In the genomic region with DNA sequence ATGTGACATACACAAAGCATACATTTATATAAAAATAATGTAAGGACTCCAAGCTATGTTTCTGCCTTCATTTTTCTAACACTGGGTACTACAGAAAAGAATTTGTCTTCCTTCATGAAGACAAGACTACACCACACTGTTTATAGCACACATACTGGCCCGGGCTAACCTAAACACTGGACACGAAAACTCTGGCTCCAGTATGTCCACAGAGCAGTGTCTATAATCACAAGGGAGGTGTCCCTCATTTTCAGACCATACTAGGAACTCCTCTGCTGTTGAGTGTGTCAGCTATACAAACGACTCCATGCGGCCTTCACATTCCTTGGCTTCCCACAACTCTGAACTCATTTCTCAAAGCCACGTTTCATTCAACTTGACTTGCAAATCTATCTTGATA, we compare ENCODE assay signal across 19 mouse cellular contexts. TPM values are rescaled to one million over a fixed set of nuclear protein-coding genes. Genes with fewer than 3 reads are reported as not detected.
A peak's percentile ranks its signal among the peaks of the same experiment; 100 is the strongest.
DNase-seq lines count a peak whose midpoint lies in the region; ATAC-seq and TF ChIP-seq lines count a peak whose summit lies in the region.
"Had no signal": no experiment of that assay in that cellular context is flagged by ENCODE, and none has a peak within 500 bp of the region (broad histone marks: within the 10 kb centered on the region; RNA-seq: fewer than 3 reads in every experiment).

No protein-coding gene starts in this region.

- 41% methylated on average over 5 of the region's 5 CpGs for WGBS in stomach, embryonic 16.5 days
- 84% methylated on average over 5 of the region's 5 CpGs for WGBS in heart, embryonic 10.5 days

- H3K9me3 ChIP-seq in stomach, embryonic 16.5 days (replicated peaks; ENCODE audit: control insufficient read depth, low read length) = no peaks in the 10 kb centered on the region
- H3K9me3 ChIP-seq in heart, embryonic 10.5 days = no peaks in the 10 kb centered on the region
- H3K9me3 ChIP-seq: embryonic facial prominence, embryonic 13.5 days; forebrain, embryonic 13.5 days; forebrain, embryonic 15.5 days had no signal

- no peak for TF ChIP-seq POLR2A in testis, adult 2 months (IDR thresholded peaks at IDR 0.05; ENCODE audit: control insufficient read depth, low read depth, low read length)

- no peak for DNase-seq in testis, postnatal 10 days (ENCODE audit: low spot score)
- no peak for DNase-seq in lung, postnatal 25 days (ENCODE audit: low spot score)
- DNase-seq in heart, embryonic 10.5 days (ENCODE audit: low spot score) = no peak
- DNase-seq: adrenal gland, adult 8-10 months; adrenal gland, postnatal 14 days; adrenal gland, postnatal 36 days; cerebellum, adult 11-12 months; cerebellum, adult 2 months; cerebellum, adult 9-10 months; cerebellum, postnatal 10 days; cerebellum, postnatal 25 days; forebrain, postnatal 0 days had no signal

- H3K4me1 ChIP-seq in testis, adult 2 months (ENCODE audit: control insufficient read depth, insufficient read depth, low read length) = no peaks in the 10 kb centered on the region; the same call in 1 of the 2 replicates
- peaks cover 17% of the 10 kb centered on the region for H3K4me1 ChIP-seq in stomach, embryonic 16.5 days (ENCODE audit: control insufficient read depth, insufficient read depth, low read length)
- H3K4me1 ChIP-seq in heart, embryonic 10.5 days = peaks cover 18% of the 10 kb centered on the region

- peak overlapping the region; percentile 71; the same call in 1 of the 2 replicates for H3K4me3 ChIP-seq in testis, adult 2 months (ENCODE audit: control insufficient read depth, low read depth, low read length)
- no peak overlapping the region for H3K4me3 ChIP-seq in stomach, embryonic 16.5 days (replicated peaks; ENCODE audit: low read length)
- H3K4me3 ChIP-seq in heart, embryonic 10.5 days = no peak overlapping the region
- H3K4me3 ChIP-seq: embryonic facial prominence, embryonic 13.5 days; forebrain, embryonic 13.5 days; forebrain, embryonic 15.5 days had no signal

- no peaks in the 10 kb centered on the region for H3K27me3 ChIP-seq in testis, adult 2 months (ENCODE audit: control insufficient read depth, insufficient read depth, low read length)
- no peaks in the 10 kb centered on the region for H3K27me3 ChIP-seq in stomach, embryonic 16.5 days (ENCODE audit: control insufficient read depth, insufficient read depth, low read length)
- no peaks in the 10 kb centered on the region for H3K27me3 ChIP-seq in heart, embryonic 10.5 days (ENCODE audit: insufficient read depth, poor library complexity, severe bottlenecking)
- H3K27me3 ChIP-seq: embryonic facial prominence, embryonic 13.5 days; forebrain, embryonic 13.5 days; forebrain, embryonic 15.5 days; Patski had no signal

- H3K4me2 ChIP-seq in stomach, embryonic 16.5 days (ENCODE audit: low read depth, low read length) = no peak overlapping the region
- H3K4me2 ChIP-seq: embryonic facial prominence, embryonic 13.5 days; forebrain, embryonic 13.5 days; forebrain, embryonic 15.5 days had no signal

- ATAC-seq in stomach, embryonic 16.5 days (ENCODE audit: insufficient read depth, low FRiP score) = peak; percentile 54; the same call in 1 of the 2 replicates
- ATAC-seq: activated CD4-positive, CD25-positive, alpha-beta regulatory T cell, adult 4 months; forebrain, embryonic 13.5 days; forebrain, embryonic 15.5 days; forebrain, postnatal 0 days; Patski had no signal

- H3K9ac ChIP-seq in stomach, embryonic 16.5 days (ENCODE audit: low read length) = no peak overlapping the region
- H3K9ac ChIP-seq: embryonic facial prominence, embryonic 13.5 days; forebrain, embryonic 13.5 days; forebrain, embryonic 15.5 days; forebrain, postnatal 0 days had no signal

- no peak for TF ChIP-seq CTCF in testis, adult 2 months (IDR thresholded peaks at IDR 0.05; ENCODE audit: control insufficient read depth, insufficient read depth, insufficient replicate concordance, low read depth, low read length)

- H3K36me3 ChIP-seq in testis, adult 2 months (ENCODE audit: control insufficient read depth, insufficient read depth, low read length) = peaks cover 4% of the 10 kb centered on the region
- H3K36me3 ChIP-seq in stomach, embryonic 16.5 days (ENCODE audit: control insufficient read depth, insufficient read depth, low read length) = 0 out of 2 replicates have a peak, but pooled peaks cover 6% of the 10 kb centered on the region
- peaks cover 38% of the 10 kb centered on the region for H3K36me3 ChIP-seq in heart, embryonic 10.5 days
- H3K36me3 ChIP-seq: forebrain, embryonic 15.5 days had no signal

- H3K27ac ChIP-seq in testis, adult 2 months (ENCODE audit: control insufficient read depth, insufficient read depth, low read depth, low read length) = no peak overlapping the region
- no peak overlapping the region for H3K27ac ChIP-seq in stomach, embryonic 16.5 days (ENCODE audit: low read length)
- H3K27ac ChIP-seq in heart, embryonic 10.5 days = no peak overlapping the region
- H3K27ac ChIP-seq: embryonic facial prominence, embryonic 13.5 days; forebrain, embryonic 13.5 days; forebrain, embryonic 15.5 days had no signal

RNA-seq across cellular contexts. Expression of gene Crybg3, which starts 49.3 kb away (rescaled TPM):
- polyA plus RNA-seq in testis, adult 2 months (2012; rRNA removed) = 33.4 and 36.0 TPM in 2 replicates
- polyA plus RNA-seq in stomach, embryonic 16.5 days (2015; fragmentation: Nextera tagmentation; extraction: Ambion mirVana) = 11.2 and 11.6 TPM in 2 replicates
- 11.4 and 17.5 TPM in 2 replicates for polyA plus RNA-seq in heart, embryonic 10.5 days (2016; fragmentation: Nextera tagmentation; extraction: Ambion mirVana)
